Mouse (Mus musculus) cerebellum, adult 2 months (tissue): ENCODE results near the gene Stx8. TPM values are rescaled to one million over a fixed set of nuclear protein-coding genes. Genes with fewer than 3 reads are reported as not detected.

Experiments used
- DNase-seq, 2 experiments: peaks; one replicate each; pipeline ENCODE4 v3.0.0; 2021
- H3K27ac ChIP-seq: fragments of 200-500 bp; 2 replicates; pipeline ENCODE4 v1.5.1; 2012; ENCODE audit warnings: low read length, control low read depth, inconsistent platforms; ENCODE audit not compliant: insufficient read depth
- H3K27me3 ChIP-seq: fragments of 200-500 bp; 2 replicates; pipeline ENCODE4 v1.6.1; 2012; ENCODE audit warnings: inconsistent platforms, mild to moderate bottlenecking, low read length, moderate library complexity; ENCODE audit not compliant: control insufficient read depth, insufficient read depth
- H3K4me1 ChIP-seq: fragments of 200-500 bp; 2 replicates; pipeline ENCODE4 v1.6.1; 2011; ENCODE audit warnings: low read length; ENCODE audit not compliant: control insufficient read depth, insufficient read depth
- H3K4me3 ChIP-seq: fragments of 200-500 bp; replicated peaks from 2 replicates; pipeline ENCODE3; 2011; ENCODE audit warnings: mild to moderate bottlenecking, low read depth, low read length, control low read depth; ENCODE audit not compliant: insufficient read depth
- CTCF ChIP-seq: fragments of 200-500 bp; IDR thresholded peaks from 2 replicates; pipeline ENCODE4 v1.5.1; 2011; ENCODE audit warnings: low read depth, mild to moderate bottlenecking, control low read depth, low read length, moderate library complexity, borderline replicate concordance; ENCODE audit not compliant: insufficient read depth
- POLR2A ChIP-seq: fragments of 200-500 bp; IDR thresholded peaks from 2 replicates; pipeline ENCODE4 v1.6.1; 2011; ENCODE audit warnings: low read length, control low read depth, borderline replicate concordance; ENCODE audit not compliant: insufficient read depth
- WGBS: fragments of 180-500 bp; shearing (Covaris S2); methylation state at CpG from one replicate; pipeline ENCODE4 v1.1.7; 2018; 5-methylcytosine and 5-hydroxymethylcytosine counted together
- polyA plus RNA-seq: library from polyadenylated mRNA; depleted of rRNA; stranded (reverse); fragments of >200 nt; gene quantifications from 2 replicates; pipeline ENCODE4 v1.2.3, GENCODE M21; 2012

Stx8 gene
- polyA plus RNA-seq, 1 experiment = 39.6 TPM

GRCm38 (mm10) chr11:68201063-68201462 lies 235.1 kb downstream of the Stx8 start:
- Histone ChIP-seq H3K4me3 (no peak overlapping the region), H3K27me3 (no peaks in the 10 kb centered on the region), H3K27ac (no peak overlapping the region), H3K4me1 (peaks cover 15% of the 10 kb centered on the region)
- TF ChIP-seq POLR2A (no peak), CTCF (no peak)
- 88% methylated on average over 1 of the region's 1 CpGs for WGBS
- no peak for DNase-seq

GRCm38 (mm10) chr11:68201811-68202459 lies 235.9 kb downstream of the Stx8 start:
- no peak for DNase-seq
- no peak overlapping the region for H3K4me3 ChIP-seq
- no peak for TF ChIP-seq CTCF
- no peak for TF ChIP-seq POLR2A
- WGBS = 88% methylated on average over 10 of the region's 10 CpGs
- H3K27me3 ChIP-seq = no peaks in the 10 kb centered on the region
- no peak overlapping the region for H3K27ac ChIP-seq
- H3K4me1 ChIP-seq = peaks cover 9% of the 10 kb centered on the region

- Histone ChIP-seq H3K4me3 (no peak overlapping the region), H3K27ac (no peak overlapping the region), H3K27me3 (no peaks in the 10 kb centered on the region), H3K4me1 (peaks cover 9% of the 10 kb centered on the region)
- 85% methylated on average over 10 of the region's 10 CpGs for WGBS
- no peak for DNase-seq
- TF ChIP-seq CTCF = no peak
- no peak for TF ChIP-seq POLR2A
Measured at GRCm38 (mm10) chr11:68202561-68202960, 236.6 kb downstream of the Stx8 start.

- WGBS = 56% methylated on average over 10 of the region's 10 CpGs
- H3K4me1 ChIP-seq = peaks cover 11% of the 10 kb centered on the region
- TF ChIP-seq CTCF (no peak), POLR2A (no peak)
- DNase-seq = no peak
- no peak overlapping the region for H3K4me3 ChIP-seq
- H3K27ac ChIP-seq = no peak overlapping the region
- no peaks in the 10 kb centered on the region for H3K27me3 ChIP-seq
Measured at GRCm38 (mm10) chr11:68203658-68204315, 237.8 kb downstream of the Stx8 start.

DNA sequence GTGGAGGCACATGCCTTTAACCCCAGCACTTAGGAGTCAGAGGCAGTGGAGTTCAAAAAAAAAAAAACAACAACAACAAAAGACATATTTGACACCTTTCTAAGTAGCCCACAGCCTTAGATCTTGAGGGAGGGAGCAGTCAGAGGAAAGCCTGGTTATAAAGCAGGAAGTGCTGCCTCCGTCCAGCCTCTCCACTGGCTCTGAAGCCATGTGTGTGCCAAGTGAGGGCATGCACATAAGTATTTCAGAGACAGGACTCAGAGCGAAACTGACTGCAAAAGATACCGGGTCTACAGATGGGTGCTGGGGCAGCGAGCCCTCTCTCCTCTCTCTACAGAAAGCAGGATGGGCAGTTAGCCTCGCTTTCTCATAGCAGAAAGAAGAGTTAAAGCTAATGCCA lies 238.4 kb downstream of the Stx8 start:
- no peaks in the 10 kb centered on the region for H3K27me3 ChIP-seq
- 85% methylated on average over 5 of the region's 5 CpGs for WGBS
- H3K27ac ChIP-seq = no peak overlapping the region
- no peak overlapping the region for H3K4me3 ChIP-seq
- DNase-seq = no peak
- H3K4me1 ChIP-seq = peaks cover 11% of the 10 kb centered on the region
- TF ChIP-seq POLR2A = no peak
- TF ChIP-seq CTCF = no peak

- DNase-seq = peak in 1 of 2 experiments; percentile 45
- 77% methylated on average over 10 of the region's 10 CpGs for WGBS
- Histone ChIP-seq H3K27ac (peak overlapping the region; percentile 55; the same call in 1 of the 2 replicates), H3K4me3 (no peak overlapping the region), H3K4me1 (peaks cover 11% of the 10 kb centered on the region), H3K27me3 (no peaks in the 10 kb centered on the region)
- TF ChIP-seq CTCF (no peak), POLR2A (no peak)
Measured at GRCm38 (mm10) chr11:68205572-68206229, 239.7 kb downstream of the Stx8 start.

GRCm38 (mm10) chr11:68208023-68208422 lies 242.0 kb downstream of the Stx8 start:
- peaks cover 15% of the 10 kb centered on the region for H3K4me1 ChIP-seq
- no peaks in the 10 kb centered on the region for H3K27me3 ChIP-seq
- WGBS = 88% methylated on average over 2 of the region's 2 CpGs
- no peak overlapping the region for H3K4me3 ChIP-seq
- no peak for DNase-seq
- no peak overlapping the region for H3K27ac ChIP-seq
- no peak for TF ChIP-seq POLR2A
- TF ChIP-seq CTCF = no peak
